Comparison of ENCODE assay signal across 9 mouse cellular contexts in the genomic region with DNA sequence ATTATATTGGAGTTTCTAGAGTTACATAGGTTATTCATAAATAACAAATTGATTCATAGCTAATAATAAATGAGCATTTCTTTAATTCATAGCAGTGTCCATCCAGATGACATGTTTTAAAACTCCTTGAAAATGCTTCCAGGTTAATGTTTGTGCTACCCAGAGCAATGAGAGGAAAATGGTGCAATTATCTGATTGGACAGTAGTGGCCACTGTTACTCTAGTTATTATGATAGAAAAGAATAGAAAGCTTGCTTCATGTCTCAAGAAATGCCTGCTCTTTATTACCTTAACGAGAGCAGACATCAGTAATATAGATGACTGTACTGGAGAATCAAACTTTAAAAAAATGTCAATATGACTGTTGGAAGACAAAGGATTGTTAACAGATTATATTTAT.
DNase-seq lines count a peak whose midpoint lies in the region; ATAC-seq and TF ChIP-seq lines count a peak whose summit lies in the region.
"Had no signal": no experiment of that assay in that cellular context is flagged by ENCODE, and none has a peak within 500 bp of the region (broad histone marks: within the 10 kb centered on the region; RNA-seq: fewer than 3 reads in every experiment).

No protein-coding gene starts in this region.

- H3K27me3 ChIP-seq in kidney, embryonic 16.5 days (ENCODE audit: insufficient read depth, low read length): no peaks in the 10 kb centered on the region

- peak; percentile 14 for DNase-seq in kidney, adult 9 months
- peak; percentile 17 for DNase-seq in ES-E14 (ENCODE audit: low read depth, low spot score)
- peak; percentile 86 for DNase-seq in cerebellum, adult 9-10 months
- peak; percentile 8 for DNase-seq in mesoderm, embryonic 11.5 days (ENCODE audit: low read depth, low spot score)
- no peak for DNase-seq in adrenal gland, postnatal 4 days (ENCODE audit: low spot score in 2 of 2)
- no peak for DNase-seq in thymus, postnatal 0 days (ENCODE audit: low spot score)
- DNase-seq in kidney, postnatal 14 days: no peak
- DNase-seq: gastrocnemius, adult 2 months had no signal

- no peaks in the 10 kb centered on the region for H3K36me3 ChIP-seq in kidney, embryonic 16.5 days (ENCODE audit: insufficient read depth, low read length)
- H3K36me3 ChIP-seq in ES-E14 (ENCODE audit: control insufficient read depth, insufficient read depth, low read length, poor library complexity, severe bottlenecking): no peaks in the 10 kb centered on the region

- H3K4me3 ChIP-seq in kidney, embryonic 16.5 days (ENCODE audit: low read length): no peak overlapping the region
- no peak overlapping the region for H3K4me3 ChIP-seq in ES-E14 (ENCODE audit: insufficient read depth in 1 of 2, low read depth in 1 of 2, low read length in 2 of 2, poor library complexity in 1 of 2, severe bottlenecking in 1 of 2)
- H3K4me3 ChIP-seq: gastrocnemius, adult 2 months had no signal

- no peak overlapping the region for H3K4me2 ChIP-seq in kidney, embryonic 16.5 days (replicated peaks; ENCODE audit: low read depth, low read length)

- no peaks in the 10 kb centered on the region for H3K4me1 ChIP-seq in kidney, embryonic 16.5 days (ENCODE audit: insufficient read depth, low read length)
- no peaks in the 10 kb centered on the region for H3K4me1 ChIP-seq in ES-E14 (ENCODE audit: control insufficient read depth in 2 of 2, insufficient read depth in 2 of 2, low read length in 2 of 2, poor library complexity in 1 of 2)

- no peak overlapping the region for H3K27ac ChIP-seq in kidney, embryonic 16.5 days (ENCODE audit: low read length)
- H3K27ac ChIP-seq in ES-E14 (ENCODE audit: insufficient read depth, low read depth, low read length, poor library complexity, severe bottlenecking): no peak overlapping the region
- H3K27ac ChIP-seq: gastrocnemius, adult 2 months had no signal

- no peak for ATAC-seq in kidney, embryonic 16.5 days (ENCODE audit: low FRiP score, low TSS enrichment)

- no peaks in the 10 kb centered on the region for H3K9me3 ChIP-seq in kidney, embryonic 16.5 days (ENCODE audit: low read length)
- no peaks in the 10 kb centered on the region for H3K9me3 ChIP-seq in ES-E14 (ENCODE audit: control insufficient read depth, insufficient read depth, low read depth, low read length)

- 42% methylated on average over 1 of the region's 1 CpGs for WGBS in kidney, embryonic 16.5 days

- in situ Hi-C loops in ES-E14 (cut with MboI; ENCODE audit: low sequenced_read_pairs in 2 of 2, unreplicated experiment in 2 of 2): no loop called here

- H3K9ac ChIP-seq in kidney, embryonic 16.5 days (replicated peaks; ENCODE audit: low read length): no peak overlapping the region
- no peak overlapping the region for H3K9ac ChIP-seq in ES-E14 (ENCODE audit: insufficient read depth, low read depth, low read length, poor library complexity, severe bottlenecking)

TF ChIP-seq in ES-E14, 5 proteins besides CTCF, POLR2A, EP300 and RAD21:
- TF ChIP-seq ZC3H11A (IDR thresholded peaks at IDR 0.05; ENCODE audit: borderline replicate concordance, low read depth, low read length): 0 out of 2 replicates have a peak, but pooled peaks have one; percentile 9
- no peak for TF ChIP-seq MAFK (IDR thresholded peaks at IDR 0.05; ENCODE audit: insufficient read depth, low read depth, low read length)

Comparison
In these comparisons a context has a peak if more than half of its experiments do, and no peak if none do; other contexts are left out.
1. DNase-seq: peak in kidney, adult 9 months (single experiment), ES-E14 (single experiment), cerebellum, adult 9-10 months (single experiment) and mesoderm, embryonic 11.5 days (single experiment); none in adrenal gland, postnatal 4 days (0 of 2), thymus, postnatal 0 days (single experiment) and kidney, postnatal 14 days (single experiment).